Comparison of ENCODE assay signal across 10 mouse cellular contexts in the genomic region with DNA sequence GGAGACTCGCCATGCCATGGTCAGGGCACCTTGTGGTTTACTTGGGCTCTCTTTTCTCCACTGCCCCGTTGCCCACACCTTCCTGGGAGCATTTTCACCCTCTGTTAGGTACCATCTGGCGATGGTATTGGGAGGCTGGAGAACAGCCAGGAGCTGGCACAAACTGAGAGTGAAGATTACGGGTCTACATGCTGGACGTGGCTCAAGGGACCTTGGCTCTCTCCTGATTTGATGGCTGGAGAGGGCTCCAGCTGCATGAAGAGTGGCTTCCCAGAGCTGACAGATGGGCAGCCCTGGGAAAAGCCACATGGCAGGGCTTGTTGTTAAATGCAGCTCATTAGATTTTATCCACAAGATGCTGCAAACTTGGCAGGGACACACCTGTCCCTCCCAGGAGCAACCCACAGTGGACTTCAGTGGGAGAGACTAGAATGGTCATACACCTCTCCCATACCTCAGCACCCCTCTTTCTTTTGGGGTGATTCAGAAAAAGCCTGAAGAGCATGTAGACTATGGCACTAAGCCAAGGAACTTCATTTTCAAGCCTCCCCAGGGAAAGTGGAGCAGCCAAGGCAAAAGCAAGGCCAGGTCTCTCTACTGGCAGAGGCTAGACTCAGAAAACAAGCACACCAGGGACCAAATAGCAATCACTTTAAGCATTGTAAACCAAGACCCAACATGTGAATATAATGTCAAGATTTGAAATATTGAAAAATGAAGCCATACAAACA. TPM values are rescaled to one million over a fixed set of nuclear protein-coding genes. Genes with fewer than 3 reads are reported as not detected.
DNase-seq lines count a peak whose midpoint lies in the region; ATAC-seq lines count a peak whose summit lies in the region.
"Had no signal": no experiment of that assay in that cellular context is flagged by ENCODE, and none has a peak within 500 bp of the region (broad histone marks: within the 10 kb centered on the region; RNA-seq: fewer than 3 reads in every experiment).

No protein-coding gene starts in this region.

- peaks cover 5% of the 10 kb centered on the region; the same call in 1 of the 2 replicates for H3K4me1 ChIP-seq in forebrain, embryonic 15.5 days
- H3K4me1 ChIP-seq in forebrain, embryonic 12.5 days, result peaks cover 7% of the 10 kb centered on the region; the same call in 1 of the 2 replicates
- no peaks in the 10 kb centered on the region for H3K4me1 ChIP-seq in midbrain, embryonic 14.5 days (ENCODE audit: control insufficient read depth, insufficient read depth, low read length)
- H3K4me1 ChIP-seq in midbrain, embryonic 10.5 days, result peaks cover 9% of the 10 kb centered on the region

- WGBS in forebrain, embryonic 15.5 days, result 48% methylated on average over 5 of the region's 5 CpGs
- WGBS in forebrain, embryonic 12.5 days, result 88% methylated on average over 5 of the region's 5 CpGs
- 63% methylated on average over 5 of the region's 5 CpGs for WGBS in midbrain, embryonic 14.5 days
- WGBS in midbrain, embryonic 10.5 days, result 79% methylated on average over 5 of the region's 5 CpGs

- H3K9ac ChIP-seq in forebrain, embryonic 15.5 days (replicated peaks), result no peak overlapping the region
- H3K9ac ChIP-seq in forebrain, embryonic 12.5 days, result no peak overlapping the region
- H3K9ac ChIP-seq in midbrain, embryonic 14.5 days (replicated peaks; ENCODE audit: low read length), result no peak overlapping the region

- no peak overlapping the region for H3K4me2 ChIP-seq in forebrain, embryonic 15.5 days (replicated peaks)
- H3K4me2 ChIP-seq in forebrain, embryonic 12.5 days, result no peak overlapping the region
- no peak overlapping the region for H3K4me2 ChIP-seq in midbrain, embryonic 14.5 days (ENCODE audit: low read length)

- ATAC-seq in forebrain, embryonic 15.5 days (replicated peaks), result peak; percentile 67
- ATAC-seq in forebrain, embryonic 12.5 days (ENCODE audit: low FRiP score), result no peak
- no peak for ATAC-seq in midbrain, embryonic 14.5 days (ENCODE audit: low FRiP score, low TSS enrichment)

- DNase-seq in midbrain, embryonic 14.5 days, result peak; percentile 46
- DNase-seq in midbrain, embryonic 10.5 days (ENCODE audit: low spot score), result no peak
- peak; percentile 84 for DNase-seq in cerebellum, adult 9-10 months
- DNase-seq in layer of hippocampus, postnatal 14 days (ENCODE audit: low spot score in 2 of 2), result peak; percentile 50 to 65
- DNase-seq in thymus, postnatal 36 days, result no peak
- DNase-seq in gastrocnemius, postnatal 25 days, result no peak
- DNase-seq: lung, postnatal 36 days; right cerebral cortex, postnatal 25 days had no signal

- H3K27me3 ChIP-seq in forebrain, embryonic 15.5 days, result no peaks in the 10 kb centered on the region
- no peaks in the 10 kb centered on the region for H3K27me3 ChIP-seq in forebrain, embryonic 12.5 days
- no peaks in the 10 kb centered on the region for H3K27me3 ChIP-seq in midbrain, embryonic 14.5 days (ENCODE audit: control insufficient read depth, insufficient read depth, low read length)
- H3K27me3 ChIP-seq in midbrain, embryonic 10.5 days (ENCODE audit: low read depth, poor library complexity, severe bottlenecking), result no peaks in the 10 kb centered on the region

- H3K27ac ChIP-seq in forebrain, embryonic 15.5 days (replicated peaks), result no peak overlapping the region
- no peak overlapping the region for H3K27ac ChIP-seq in forebrain, embryonic 12.5 days
- H3K27ac ChIP-seq in midbrain, embryonic 14.5 days (replicated peaks; ENCODE audit: low read depth, low read length), result no peak overlapping the region
- H3K27ac ChIP-seq in midbrain, embryonic 10.5 days (replicated peaks), result no peak overlapping the region

- H3K36me3 ChIP-seq in forebrain, embryonic 15.5 days, result no peaks in the 10 kb centered on the region
- no peaks in the 10 kb centered on the region for H3K36me3 ChIP-seq in forebrain, embryonic 12.5 days (replicated peaks)
- no peaks in the 10 kb centered on the region for H3K36me3 ChIP-seq in midbrain, embryonic 14.5 days (ENCODE audit: control insufficient read depth, insufficient read depth, low read length)
- H3K36me3 ChIP-seq in midbrain, embryonic 10.5 days, result no peaks in the 10 kb centered on the region

- H3K4me3 ChIP-seq in forebrain, embryonic 15.5 days, result no peak overlapping the region
- no peak overlapping the region for H3K4me3 ChIP-seq in forebrain, embryonic 12.5 days (replicated peaks)
- no peak overlapping the region for H3K4me3 ChIP-seq in midbrain, embryonic 14.5 days (replicated peaks; ENCODE audit: low read depth, low read length)
- H3K4me3 ChIP-seq in midbrain, embryonic 10.5 days, result no peak overlapping the region

- H3K9me3 ChIP-seq in forebrain, embryonic 15.5 days, result no peaks in the 10 kb centered on the region
- no peaks in the 10 kb centered on the region for H3K9me3 ChIP-seq in forebrain, embryonic 12.5 days
- no peaks in the 10 kb centered on the region for H3K9me3 ChIP-seq in midbrain, embryonic 14.5 days (ENCODE audit: control insufficient read depth, low read length)
- H3K9me3 ChIP-seq in midbrain, embryonic 10.5 days (replicated peaks), result no peaks in the 10 kb centered on the region

RNA-seq across cellular contexts. Expression of a gene that starts 34.8 kb away (rescaled TPM):
- 23.2 and 26.2 TPM in 2 replicates for polyA plus RNA-seq in forebrain, embryonic 15.5 days (2015; fragmentation: Nextera tagmentation; extraction: Ambion mirVana)
- polyA plus RNA-seq in forebrain, embryonic 12.5 days (2016; fragmentation: Nextera tagmentation; extraction: Ambion mirVana), result 33.3 and 34.1 TPM in 2 replicates
- 20.3 and 27.5 TPM in 2 replicates for polyA plus RNA-seq in midbrain, embryonic 14.5 days (2014; fragmentation: Nextera tagmentation; extraction: Ambion mirVana)
- polyA plus RNA-seq in midbrain, embryonic 10.5 days (2016; fragmentation: Nextera tagmentation; extraction: Ambion mirVana), result 23.4 and 26.0 TPM in 2 replicates
- total RNA-seq in layer of hippocampus, postnatal 14 days (2021), result 10 to 100 TPM; 47.0 to 47.3 TPM
- 10 to 100 TPM; 29.8 to 29.9 TPM for total RNA-seq in gastrocnemius, postnatal 25 days (2021)

Comparison
In these comparisons a context has a peak if more than half of its experiments do, and no peak if none do; other contexts are left out.
1. DNase-seq: peak in midbrain, embryonic 14.5 days (single experiment), cerebellum, adult 9-10 months (single experiment) and layer of hippocampus, postnatal 14 days (2 of 2); none in midbrain, embryonic 10.5 days (single experiment), thymus, postnatal 36 days (0 of 2) and gastrocnemius, postnatal 25 days (single experiment).